Mouse (Mus musculus): ENCODE measurements around the gene Dnmt3a. TPM values are rescaled to one million over a fixed set of nuclear protein-coding genes. Genes with fewer than 3 reads are reported as not detected.

Dnmt3a gene
- polyA plus RNA-seq, 1 experiment from 2014 or later: 65.3 TPM

DNA sequence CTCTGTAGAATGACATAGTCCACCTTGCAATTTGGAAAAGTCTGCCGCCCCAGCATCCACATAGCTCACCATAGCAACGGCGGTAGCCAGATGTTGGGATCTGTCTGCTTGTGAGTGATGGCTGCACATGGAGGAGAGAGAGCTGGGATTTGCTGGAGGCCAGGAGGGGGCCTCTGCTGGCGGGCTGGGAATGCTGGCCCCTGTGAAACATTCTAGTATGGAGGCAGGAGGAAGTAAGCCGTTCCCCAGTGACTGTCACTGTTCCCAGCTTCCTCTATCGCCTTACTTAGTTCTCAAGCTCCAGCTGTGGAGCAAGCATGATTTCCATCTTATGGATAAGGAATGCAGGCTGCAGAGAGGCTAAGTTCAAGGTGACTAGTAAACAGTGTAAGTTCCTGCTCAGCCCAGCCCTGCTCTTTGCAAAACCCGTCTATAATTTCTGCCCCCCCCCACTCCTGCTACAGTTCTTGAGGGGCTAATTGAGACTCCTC is 37.6 kb downstream of the Dnmt3a start:
- DNase-seq: peak; percentile 42
- Histone ChIP-seq H3K9ac (replicated peaks; ENCODE audit: low read length) (no peak overlapping the region), H3K36me3 (ENCODE audit: control insufficient read depth, insufficient read depth, low read length) (peaks cover 15% of the 10 kb centered on the region), H3K27me3 (ENCODE audit: control insufficient read depth, insufficient read depth, low read length) (no peaks in the 10 kb centered on the region), H3K4me3 (replicated peaks; ENCODE audit: low read depth, low read length) (no peak overlapping the region), H3K27ac (replicated peaks; ENCODE audit: low read depth, low read length) (peak overlapping the region; percentile 52), H3K9me3 (ENCODE audit: control insufficient read depth, low read length) (no peaks in the 10 kb centered on the region), H3K4me2 (ENCODE audit: low read length) (no peak overlapping the region), H3K4me1 (ENCODE audit: control insufficient read depth, insufficient read depth, low read length) (peaks cover 8% of the 10 kb centered on the region)
- ATAC-seq (ENCODE audit: low FRiP score, low TSS enrichment): peak; percentile 31; the same call in 1 of the 2 replicates
- 10% methylated on average over 7 of the region's 7 CpGs for WGBS

DNA sequence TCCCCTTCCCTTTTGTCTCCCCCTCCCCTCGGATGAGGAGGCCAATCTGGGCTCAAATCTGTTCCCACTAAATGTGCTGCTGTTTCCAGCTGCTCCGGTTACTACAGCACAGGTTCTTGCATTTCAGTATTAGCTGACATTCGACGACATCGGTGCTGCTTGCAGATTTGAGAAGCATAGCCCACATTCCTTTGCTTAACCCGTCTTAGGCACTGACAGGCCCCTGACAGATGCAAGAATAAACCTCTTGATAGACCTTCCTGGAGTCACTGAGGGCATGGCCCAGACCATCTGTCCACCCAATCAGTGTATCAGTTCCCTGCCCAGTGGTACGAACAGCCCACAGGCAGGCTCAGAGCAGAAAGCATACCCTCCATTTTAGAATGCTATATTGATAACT is 38.1 kb downstream of the Dnmt3a start:
- ATAC-seq (ENCODE audit: low FRiP score, low TSS enrichment) (no peak), DNase-seq (no peak)
- 32% methylated on average over 7 of the region's 7 CpGs for WGBS
- H3K4me3 ChIP-seq (replicated peaks; ENCODE audit: low read depth, low read length): no peak overlapping the region
- H3K4me1 ChIP-seq (ENCODE audit: control insufficient read depth, insufficient read depth, low read length): peaks cover 8% of the 10 kb centered on the region
- H3K9me3 ChIP-seq (ENCODE audit: control insufficient read depth, low read length): no peaks in the 10 kb centered on the region
- no peak overlapping the region for H3K4me2 ChIP-seq (ENCODE audit: low read length)
- no peak overlapping the region for H3K27ac ChIP-seq (replicated peaks; ENCODE audit: low read depth, low read length)
- peaks cover 13% of the 10 kb centered on the region for H3K36me3 ChIP-seq (ENCODE audit: control insufficient read depth, insufficient read depth, low read length)
- no peak overlapping the region for H3K9ac ChIP-seq (replicated peaks; ENCODE audit: low read length)
- H3K27me3 ChIP-seq (ENCODE audit: control insufficient read depth, insufficient read depth, low read length): no peaks in the 10 kb centered on the region

DNA sequence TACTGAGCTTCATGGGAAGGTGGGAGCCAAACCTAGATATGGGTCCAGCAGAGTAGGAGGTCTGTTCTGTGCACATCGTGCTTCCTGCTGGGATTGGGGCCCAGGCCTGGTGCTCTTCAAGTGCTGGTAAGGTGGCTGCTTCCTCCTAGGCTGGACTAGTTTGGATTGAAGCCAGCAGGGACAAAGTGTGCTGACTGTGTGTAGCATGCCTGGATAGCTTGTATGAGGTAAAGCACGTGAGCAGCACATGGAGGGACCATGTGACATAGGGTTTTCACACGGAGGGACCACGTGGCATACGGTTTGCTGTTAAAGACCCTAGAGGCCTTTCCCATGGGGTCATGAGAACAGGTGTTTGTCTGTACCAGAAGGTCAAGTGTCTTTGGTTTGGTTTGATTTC is 38.5 kb downstream of the Dnmt3a start:
- WGBS: 83% methylated on average over 5 of the region's 5 CpGs
- H3K4me3 ChIP-seq (replicated peaks; ENCODE audit: low read depth, low read length): no peak overlapping the region
- no peaks in the 10 kb centered on the region for H3K9me3 ChIP-seq (ENCODE audit: control insufficient read depth, low read length)
- ATAC-seq (ENCODE audit: low FRiP score, low TSS enrichment): no peak
- peaks cover 10% of the 10 kb centered on the region; the same call in 1 of the 2 replicates for H3K36me3 ChIP-seq (ENCODE audit: control insufficient read depth, insufficient read depth, low read length)
- no peaks in the 10 kb centered on the region for H3K27me3 ChIP-seq (ENCODE audit: control insufficient read depth, insufficient read depth, low read length)
- no peak overlapping the region for H3K4me2 ChIP-seq (ENCODE audit: low read length)
- peaks cover 8% of the 10 kb centered on the region for H3K4me1 ChIP-seq (ENCODE audit: control insufficient read depth, insufficient read depth, low read length)
- no peak for DNase-seq
- H3K9ac ChIP-seq (replicated peaks; ENCODE audit: low read length): no peak overlapping the region
- no peak overlapping the region for H3K27ac ChIP-seq (replicated peaks; ENCODE audit: low read depth, low read length)

DNA sequence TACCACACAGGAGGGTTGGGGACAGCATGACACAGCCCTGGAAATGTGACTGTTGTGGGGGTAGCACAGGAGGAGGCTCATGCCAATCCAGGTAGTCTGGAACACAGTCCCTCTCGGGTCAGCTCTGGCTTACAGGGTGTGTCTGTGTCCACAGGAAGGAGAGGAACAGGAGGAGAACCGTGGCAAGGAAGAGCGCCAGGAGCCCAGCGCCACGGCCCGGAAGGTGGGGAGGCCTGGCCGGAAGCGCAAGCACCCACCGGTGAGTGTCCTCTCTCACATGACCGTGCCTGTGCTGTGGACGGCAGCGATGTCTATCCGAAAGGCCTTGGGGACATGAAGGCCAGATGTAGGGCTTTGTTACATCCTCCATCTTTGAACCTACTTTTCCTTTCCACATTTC is 43.7 kb downstream of the Dnmt3a start:
- no peak for ATAC-seq (ENCODE audit: low FRiP score, low TSS enrichment)
- no peak for DNase-seq
- no peak overlapping the region for H3K4me2 ChIP-seq (ENCODE audit: low read length)
- H3K9me3 ChIP-seq (ENCODE audit: control insufficient read depth, low read length): no peaks in the 10 kb centered on the region
- H3K27me3 ChIP-seq (ENCODE audit: control insufficient read depth, insufficient read depth, low read length): no peaks in the 10 kb centered on the region
- no peaks in the 10 kb centered on the region for H3K4me1 ChIP-seq (ENCODE audit: control insufficient read depth, insufficient read depth, low read length)
- H3K9ac ChIP-seq (replicated peaks; ENCODE audit: low read length): no peak overlapping the region
- no peak overlapping the region for H3K27ac ChIP-seq (replicated peaks; ENCODE audit: low read depth, low read length)
- WGBS: 96% methylated on average over 13 of the region's 13 CpGs
- no peak overlapping the region for H3K4me3 ChIP-seq (replicated peaks; ENCODE audit: low read depth, low read length)
- H3K36me3 ChIP-seq (ENCODE audit: control insufficient read depth, insufficient read depth, low read length): peaks cover 30% of the 10 kb centered on the region

DNA sequence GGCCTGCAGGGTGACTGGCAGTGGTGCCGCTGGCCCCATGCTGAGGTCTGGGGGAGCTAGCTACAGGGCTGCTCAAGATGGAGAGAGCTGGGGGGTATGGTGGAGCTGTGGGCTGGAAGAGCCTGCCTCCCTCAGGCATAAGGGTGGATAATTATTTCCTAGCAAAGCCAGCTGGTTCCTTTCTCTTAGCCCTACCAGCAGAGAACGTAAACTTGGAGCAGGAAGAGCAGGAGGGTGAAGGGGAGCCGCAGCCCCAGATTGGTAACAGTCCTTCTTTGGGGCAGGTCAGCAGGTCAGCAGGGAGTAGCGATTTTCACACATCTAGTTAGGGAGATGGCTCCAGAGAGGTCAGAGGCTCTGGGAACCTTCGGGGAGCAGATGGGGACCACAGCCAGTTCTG is 44.4 kb downstream of the Dnmt3a start:
- Histone ChIP-seq H3K4me3 (replicated peaks; ENCODE audit: low read depth, low read length) (no peak overlapping the region), H3K9ac (replicated peaks; ENCODE audit: low read length) (no peak overlapping the region), H3K4me2 (ENCODE audit: low read length) (no peak overlapping the region), H3K4me1 (ENCODE audit: control insufficient read depth, insufficient read depth, low read length) (no peaks in the 10 kb centered on the region), H3K27ac (replicated peaks; ENCODE audit: low read depth, low read length) (no peak overlapping the region), H3K36me3 (ENCODE audit: control insufficient read depth, insufficient read depth, low read length) (peaks cover 26% of the 10 kb centered on the region), H3K9me3 (ENCODE audit: control insufficient read depth, low read length) (no peaks in the 10 kb centered on the region), H3K27me3 (ENCODE audit: control insufficient read depth, insufficient read depth, low read length) (no peaks in the 10 kb centered on the region)
- DNase-seq (no peak), ATAC-seq (ENCODE audit: low FRiP score, low TSS enrichment) (no peak)
- WGBS: 58% methylated on average over 5 of the region's 5 CpGs

DNA sequence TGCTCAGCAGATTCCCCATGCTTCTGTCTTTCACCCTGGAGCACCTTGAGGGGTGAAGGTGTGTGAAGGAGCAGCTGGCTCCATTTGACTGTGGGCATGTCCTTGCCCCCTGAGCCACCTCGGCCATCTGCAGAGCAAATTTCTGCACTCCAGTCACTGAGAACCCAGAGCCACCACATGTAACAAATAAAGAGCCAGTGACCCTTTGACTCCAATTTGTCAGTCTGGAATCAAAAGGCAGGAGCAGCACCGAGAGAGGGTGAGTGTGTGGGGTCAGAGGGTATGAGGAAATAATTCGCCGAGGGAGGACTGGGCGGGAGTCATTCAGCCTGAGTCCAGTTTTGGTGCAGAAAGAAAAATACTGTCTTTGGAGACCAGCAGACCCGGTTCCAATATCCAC is 44.9 kb downstream of the Dnmt3a start:
- 50% methylated on average over 6 of the region's 6 CpGs for WGBS
- no peak for DNase-seq
- no peak overlapping the region for H3K4me3 ChIP-seq (replicated peaks; ENCODE audit: low read depth, low read length)
- H3K9me3 ChIP-seq (ENCODE audit: control insufficient read depth, low read length): no peaks in the 10 kb centered on the region
- H3K27ac ChIP-seq (replicated peaks; ENCODE audit: low read depth, low read length): no peak overlapping the region
- H3K36me3 ChIP-seq (ENCODE audit: control insufficient read depth, insufficient read depth, low read length): peaks cover 26% of the 10 kb centered on the region
- ATAC-seq (ENCODE audit: low FRiP score, low TSS enrichment): no peak
- H3K9ac ChIP-seq (replicated peaks; ENCODE audit: low read length): no peak overlapping the region
- no peaks in the 10 kb centered on the region for H3K4me1 ChIP-seq (ENCODE audit: control insufficient read depth, insufficient read depth, low read length)
- H3K27me3 ChIP-seq (ENCODE audit: control insufficient read depth, insufficient read depth, low read length): no peaks in the 10 kb centered on the region
- no peak overlapping the region for H3K4me2 ChIP-seq (ENCODE audit: low read length)

DNA sequence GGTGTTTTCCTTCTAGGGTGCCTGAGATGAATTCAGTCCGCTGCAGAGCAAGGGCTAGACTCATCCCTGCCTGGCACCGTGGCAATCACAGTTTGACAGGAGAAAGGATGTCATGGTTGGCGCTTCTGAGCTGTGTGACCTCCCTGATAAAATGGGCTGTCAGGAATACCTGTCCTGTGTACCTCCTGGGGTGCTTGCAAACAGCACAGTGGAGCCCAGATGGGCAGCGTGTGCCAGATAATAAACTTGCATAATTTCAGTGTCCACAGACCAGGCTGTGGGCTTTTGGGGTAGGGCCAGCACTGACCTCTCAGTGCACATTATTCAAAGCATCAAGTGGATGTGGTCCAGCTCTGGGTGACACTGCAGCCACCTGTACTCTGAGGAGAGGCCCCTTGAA is 45.4 kb downstream of the Dnmt3a start:
- Histone ChIP-seq H3K27ac (replicated peaks; ENCODE audit: low read depth, low read length) (no peak overlapping the region), H3K4me2 (ENCODE audit: low read length) (no peak overlapping the region), H3K27me3 (ENCODE audit: control insufficient read depth, insufficient read depth, low read length) (no peaks in the 10 kb centered on the region), H3K9me3 (ENCODE audit: control insufficient read depth, low read length) (no peaks in the 10 kb centered on the region), H3K4me3 (replicated peaks; ENCODE audit: low read depth, low read length) (no peak overlapping the region), H3K9ac (replicated peaks; ENCODE audit: low read length) (no peak overlapping the region), H3K4me1 (ENCODE audit: control insufficient read depth, insufficient read depth, low read length) (no peaks in the 10 kb centered on the region), H3K36me3 (ENCODE audit: control insufficient read depth, insufficient read depth, low read length) (peaks cover 26% of the 10 kb centered on the region)
- no peak for ATAC-seq (ENCODE audit: low FRiP score, low TSS enrichment)
- WGBS: 80% methylated on average over 4 of the region's 4 CpGs
- no peak for DNase-seq

DNA sequence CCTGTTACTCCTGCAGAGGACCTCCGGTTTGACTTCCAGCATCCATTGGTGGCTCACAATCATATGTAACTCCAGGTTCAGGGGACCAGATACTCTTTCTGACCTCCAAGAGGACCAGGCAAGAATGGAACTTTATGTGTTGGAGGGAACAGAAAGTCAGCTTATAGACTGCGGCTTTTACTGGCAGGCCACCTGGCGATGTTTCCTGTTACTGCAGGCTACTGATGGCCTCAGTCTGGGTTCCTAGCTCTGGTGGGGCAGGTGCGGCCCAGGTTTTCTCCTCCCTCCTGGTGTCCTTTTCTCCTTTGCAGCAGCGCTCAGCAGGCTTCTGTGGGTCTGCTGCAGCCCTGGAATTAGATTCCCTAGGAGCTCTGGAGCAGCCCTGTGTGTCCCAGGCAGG is 46.7 kb downstream of the Dnmt3a start:
- WGBS: 39% methylated on average over 5 of the region's 5 CpGs

DNA sequence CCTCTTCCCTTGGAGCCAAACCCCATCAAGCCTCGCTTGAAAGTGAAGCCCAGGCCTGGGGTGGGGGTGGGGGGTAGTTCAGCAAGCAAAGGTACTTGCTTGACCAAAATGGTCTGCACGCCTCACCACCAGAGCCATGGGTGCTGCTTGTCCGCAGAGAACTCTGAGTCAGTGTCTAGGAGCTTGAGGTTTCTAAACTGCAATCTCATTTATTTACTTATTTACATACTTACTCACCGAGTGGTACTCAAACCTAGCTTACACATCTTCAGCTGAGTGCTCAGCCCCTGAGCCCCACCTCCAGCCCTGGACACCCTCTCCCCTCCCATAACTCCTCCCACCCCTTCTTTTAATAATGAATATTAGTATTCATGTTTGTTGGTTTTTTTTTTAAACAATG is 48.6 kb downstream of the Dnmt3a start:
- Histone ChIP-seq H3K9me3 (ENCODE audit: control insufficient read depth, low read length) (no peaks in the 10 kb centered on the region), H3K27ac (replicated peaks; ENCODE audit: low read depth, low read length) (no peak overlapping the region), H3K9ac (replicated peaks; ENCODE audit: low read length) (no peak overlapping the region), H3K4me1 (ENCODE audit: control insufficient read depth, insufficient read depth, low read length) (no peaks in the 10 kb centered on the region), H3K36me3 (ENCODE audit: control insufficient read depth, insufficient read depth, low read length) (peaks cover 32% of the 10 kb centered on the region), H3K27me3 (ENCODE audit: control insufficient read depth, insufficient read depth, low read length) (no peaks in the 10 kb centered on the region), H3K4me3 (replicated peaks; ENCODE audit: low read depth, low read length) (no peak overlapping the region), H3K4me2 (ENCODE audit: low read length) (no peak overlapping the region)
- WGBS: 77% methylated on average over 4 of the region's 4 CpGs
- DNase-seq (no peak), ATAC-seq (ENCODE audit: low FRiP score, low TSS enrichment) (no peak)

More for the DNA sequence above, 46.7 kb downstream of the Dnmt3a start:
- ATAC-seq (ENCODE audit: low FRiP score, low TSS enrichment) (no peak), DNase-seq (no peak)
- no peaks in the 10 kb centered on the region for H3K27me3 ChIP-seq (ENCODE audit: control insufficient read depth, insufficient read depth, low read length)
- no peak overlapping the region for H3K27ac ChIP-seq (replicated peaks; ENCODE audit: low read depth, low read length)
- no peaks in the 10 kb centered on the region for H3K4me1 ChIP-seq (ENCODE audit: control insufficient read depth, insufficient read depth, low read length)
- no peak overlapping the region for H3K9ac ChIP-seq (replicated peaks; ENCODE audit: low read length)
- H3K4me2 ChIP-seq (ENCODE audit: low read length): no peak overlapping the region
- no peak overlapping the region for H3K4me3 ChIP-seq (replicated peaks; ENCODE audit: low read depth, low read length)
- H3K9me3 ChIP-seq (ENCODE audit: control insufficient read depth, low read length): no peaks in the 10 kb centered on the region
- peaks cover 27% of the 10 kb centered on the region for H3K36me3 ChIP-seq (ENCODE audit: control insufficient read depth, insufficient read depth, low read length)

Measured in midbrain, embryonic 14.5 days (tissue).